Mouse (Mus musculus) spleen, adult 2 months (tissue): Measurements from ENCODE around the gene Srcin1. TPM values are rescaled to one million over a fixed set of nuclear protein-coding genes. Genes with fewer than 3 reads are reported as not detected.

Experiments used
- DNase-seq, 2 experiments: peaks; one replicate each; pipeline versions ENCODE4 v3.0.0 to v3.0.0-alpha.2; 2012 to 2021; ENCODE audit warnings: low spot score in 2 of 2, low read depth in 1 of 2
- H3K27ac ChIP-seq: fragments of 200-500 bp; 2 replicates; pipeline ENCODE4 v1.5.1; 2012; ENCODE audit warnings: low read length, inconsistent platforms; ENCODE audit not compliant: insufficient read depth
- H3K27me3 ChIP-seq: fragments of 200-500 bp; 2 replicates; pipeline ENCODE4 v1.6.1; 2012; ENCODE audit warnings: mild to moderate bottlenecking, moderate library complexity, low read length, inconsistent platforms; ENCODE audit not compliant: control insufficient read depth, insufficient read depth
- H3K36me3 ChIP-seq: fragments of 200-500 bp; 2 replicates; pipeline ENCODE4 v1.6.1; 2012; ENCODE audit warnings: mild to moderate bottlenecking, low read length, inconsistent platforms; ENCODE audit not compliant: control insufficient read depth, insufficient read depth
- H3K4me1 ChIP-seq: fragments of 200-500 bp; 2 replicates; pipeline ENCODE4 v1.6.1; 2011; ENCODE audit warnings: inconsistent platforms; ENCODE audit not compliant: control insufficient read depth, insufficient read depth, insufficient read length
- H3K4me3 ChIP-seq: fragments of 200-500 bp; 2 replicates; pipeline ENCODE4 v1.5.1; 2011; ENCODE audit warnings: mild to moderate bottlenecking, inconsistent platforms; ENCODE audit not compliant: insufficient read depth, insufficient read length; ENCODE audit errors: extremely low read depth
- CTCF ChIP-seq: fragments of 200-500 bp; IDR thresholded peaks from 2 replicates; pipeline ENCODE4 v1.5.1; 2011; ENCODE audit warnings: mild to moderate bottlenecking, inconsistent platforms; ENCODE audit not compliant: insufficient read depth, insufficient read length, insufficient replicate concordance; ENCODE audit errors: extremely low read depth
- POLR2A ChIP-seq: fragments of 200-500 bp; IDR thresholded peaks from 2 replicates; pipeline ENCODE4 v1.6.1; 2011; ENCODE audit warnings: low read depth, low read length, inconsistent platforms
- WGBS: fragments of 180-500 bp; shearing (Covaris S2); methylation state at CpG from one replicate; pipeline ENCODE4 v1.1.7; 2018; 5-methylcytosine and 5-hydroxymethylcytosine counted together
- polyA plus RNA-seq: library from polyadenylated mRNA; depleted of rRNA; stranded (reverse); fragments of >200 nt; gene quantifications from 2 replicates; pipeline ENCODE4 v1.2.3, GENCODE M21; 2012

Gene Srcin1
- polyA plus RNA-seq, 1 experiment = 0.13 TPM

DNA sequence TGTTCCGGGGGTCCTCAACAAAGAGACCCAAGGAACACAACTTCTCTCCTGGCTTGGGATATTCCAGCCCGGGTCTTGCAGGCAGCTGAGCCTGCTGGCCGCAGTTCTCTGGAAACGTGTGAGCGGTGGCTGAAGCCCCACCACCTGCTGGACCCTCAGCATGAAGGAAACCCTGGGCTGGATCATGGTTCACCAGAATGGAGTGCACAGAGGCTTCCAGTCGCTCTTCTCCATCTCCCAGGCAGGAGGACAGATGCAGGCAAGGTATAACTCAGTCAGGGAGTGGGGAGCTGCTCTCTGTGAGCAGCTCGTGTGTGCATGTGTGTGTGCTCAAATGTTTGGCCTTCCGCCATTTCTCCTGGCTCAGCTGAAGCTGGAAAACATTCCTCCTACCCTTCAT, 7.3 kb downstream of the Srcin1 start:
- Histone ChIP-seq H3K4me3 (no peak overlapping the region), H3K4me1 (no peaks in the 10 kb centered on the region), H3K27me3 (peaks cover 15% of the 10 kb centered on the region), H3K27ac (no peak overlapping the region), H3K36me3 (no peaks in the 10 kb centered on the region)
- DNase-seq = no peak
- no peak for TF ChIP-seq CTCF
- no peak for TF ChIP-seq POLR2A
- 11% methylated on average over 8 of the region's 8 CpGs for WGBS

DNA sequence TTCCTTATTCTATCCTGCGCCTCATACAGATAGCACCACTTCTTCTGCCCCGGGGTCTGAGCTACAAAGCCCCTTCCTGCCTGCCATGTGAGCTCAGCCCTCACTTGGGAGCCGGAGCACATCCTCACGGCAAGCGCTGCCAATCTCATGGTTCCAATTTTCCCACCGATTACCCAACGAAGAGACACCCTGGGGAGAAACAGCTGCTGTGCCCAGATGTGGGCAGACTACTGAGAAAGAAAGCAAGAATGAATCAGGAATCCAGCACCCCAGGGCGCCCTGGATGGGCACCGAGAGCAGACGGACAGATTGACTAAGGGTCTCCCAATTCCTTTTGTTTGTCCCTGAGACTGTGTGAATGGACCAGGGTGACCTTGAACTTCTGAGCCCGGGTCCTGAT, 8.5 kb downstream of the Srcin1 start:
- no peak for DNase-seq
- Histone ChIP-seq H3K27me3 (peaks cover 13% of the 10 kb centered on the region), H3K4me1 (no peaks in the 10 kb centered on the region), H3K27ac (no peak overlapping the region), H3K36me3 (no peaks in the 10 kb centered on the region), H3K4me3 (no peak overlapping the region)
- TF ChIP-seq CTCF (no peak), POLR2A (no peak)
- WGBS = 28% methylated on average over 11 of the region's 11 CpGs

DNA sequence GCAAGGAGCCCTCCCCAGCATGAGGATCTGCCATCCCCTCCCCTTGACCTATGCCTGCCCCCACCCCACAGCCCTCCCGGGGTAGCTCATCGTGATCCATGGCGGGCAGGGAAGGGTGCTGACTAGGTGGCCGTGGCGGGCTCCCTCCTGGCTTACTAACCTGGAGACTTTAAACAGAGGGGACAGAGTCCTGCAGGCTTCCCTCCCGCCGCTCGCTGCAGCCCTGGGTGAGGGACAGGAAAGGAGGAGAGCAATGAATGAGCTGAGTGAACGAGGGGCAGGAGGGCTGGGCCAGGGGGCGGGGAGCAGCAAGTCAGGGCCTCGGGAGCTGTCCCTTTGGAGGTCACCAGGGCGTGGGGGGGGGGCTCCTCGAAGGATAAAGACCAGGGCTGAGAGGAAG, 9.4 kb downstream of the Srcin1 start:
- WGBS = 11% methylated on average over 13 of the region's 13 CpGs
- Histone ChIP-seq H3K4me3 (no peak overlapping the region), H3K27ac (no peak overlapping the region), H3K36me3 (no peaks in the 10 kb centered on the region), H3K4me1 (no peaks in the 10 kb centered on the region), H3K27me3 (peaks cover 13% of the 10 kb centered on the region)
- TF ChIP-seq CTCF = no peak
- no peak for TF ChIP-seq POLR2A
- DNase-seq = no peak

DNA sequence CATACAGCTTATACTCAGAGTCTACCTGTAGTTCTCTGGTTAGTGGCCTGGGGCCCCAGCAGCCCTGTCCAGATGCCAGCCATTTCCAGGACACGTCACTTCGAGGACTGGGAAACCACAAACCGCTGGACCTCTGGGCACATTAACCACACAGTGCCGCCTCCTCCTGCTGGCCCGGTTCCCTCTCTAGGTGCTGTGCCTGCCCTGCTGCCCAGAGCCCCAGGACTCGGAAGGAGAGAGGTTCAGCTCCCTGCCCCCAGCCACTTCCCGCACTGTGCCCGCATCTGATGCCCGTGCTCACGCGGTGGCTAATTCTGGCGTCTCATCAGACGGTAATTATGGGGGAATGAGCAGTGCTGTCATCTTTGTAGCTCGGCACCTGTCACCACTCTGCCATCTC, 12.3 kb downstream of the Srcin1 start:
- Histone ChIP-seq H3K27me3 (peaks cover 11% of the 10 kb centered on the region), H3K27ac (no peak overlapping the region), H3K4me3 (no peak overlapping the region), H3K4me1 (no peaks in the 10 kb centered on the region), H3K36me3 (no peaks in the 10 kb centered on the region)
- 6% methylated on average over 14 of the region's 14 CpGs for WGBS
- TF ChIP-seq POLR2A (no peak), CTCF (no peak)
- DNase-seq = no peak

DNA sequence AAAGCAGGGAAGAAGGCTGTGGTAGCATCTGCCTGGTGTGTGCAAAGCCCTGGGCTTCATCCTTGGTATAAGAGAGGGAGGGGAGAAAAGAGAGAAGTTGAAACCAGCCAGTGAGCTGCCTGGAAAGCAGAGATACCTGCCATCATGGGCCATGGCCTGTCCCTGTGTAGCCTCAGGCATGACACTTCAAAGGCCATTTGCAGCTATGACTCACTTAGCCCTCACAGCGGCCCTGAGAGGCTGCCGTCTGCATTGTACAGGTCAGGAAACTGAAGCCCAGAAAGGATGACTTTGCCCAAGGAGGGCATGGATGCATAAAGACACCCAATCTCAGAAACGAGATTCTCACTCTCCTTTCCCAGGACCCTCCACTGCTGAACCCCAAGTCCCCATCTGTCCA, 13.4 kb downstream of the Srcin1 start:
- TF ChIP-seq POLR2A (no peak), CTCF (no peak)
- Histone ChIP-seq H3K27ac (no peak overlapping the region), H3K27me3 (peaks cover 11% of the 10 kb centered on the region), H3K4me3 (no peak overlapping the region), H3K4me1 (no peaks in the 10 kb centered on the region), H3K36me3 (no peaks in the 10 kb centered on the region)
- WGBS = 65% methylated on average over 3 of the region's 3 CpGs
- DNase-seq = no peak

DNA sequence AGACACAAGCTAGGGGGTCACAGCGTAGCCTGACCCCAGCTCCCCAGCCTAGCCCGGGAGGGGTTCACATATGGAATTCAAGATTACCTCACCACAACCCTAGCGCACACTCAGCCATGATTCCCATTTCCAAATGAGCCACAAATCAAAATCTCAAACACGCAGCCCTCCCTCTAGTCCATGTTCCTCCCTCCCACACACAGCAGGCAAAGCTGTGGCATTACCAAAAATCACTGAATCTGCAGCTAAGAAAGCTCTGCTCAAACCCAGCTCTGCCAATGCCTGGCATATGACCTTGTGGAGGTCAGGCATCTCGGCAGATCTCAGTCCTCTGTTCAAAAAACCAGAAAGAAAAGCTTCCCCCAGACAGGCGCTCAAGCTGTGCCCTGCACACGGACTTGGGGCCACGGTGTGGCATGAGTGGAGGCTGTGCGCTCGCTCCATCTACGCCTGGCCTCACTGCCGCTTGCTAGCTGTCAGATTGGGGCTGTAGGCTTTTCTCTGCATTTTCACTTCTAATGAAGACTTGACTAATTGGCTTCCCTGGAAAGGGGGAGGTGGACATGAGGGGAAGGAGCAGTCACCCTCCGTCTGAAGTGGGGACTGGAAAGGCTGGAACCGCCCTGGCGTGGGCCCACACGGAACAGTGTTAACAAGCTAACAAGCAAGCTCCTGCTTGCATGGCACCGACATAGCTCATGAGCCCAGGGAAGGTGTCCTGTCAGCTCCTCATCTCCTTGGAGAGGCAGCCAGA, 15.6 kb downstream of the Srcin1 start:
- no peak overlapping the region for H3K27ac ChIP-seq
- 75% methylated on average over 17 of the region's 17 CpGs for WGBS
- TF ChIP-seq POLR2A (no peak), CTCF (no peak)
- no peaks in the 10 kb centered on the region for H3K27me3 ChIP-seq
- no peak for DNase-seq
- H3K36me3 ChIP-seq = no peaks in the 10 kb centered on the region
- H3K4me3 ChIP-seq = no peak overlapping the region
- no peaks in the 10 kb centered on the region for H3K4me1 ChIP-seq

DNA sequence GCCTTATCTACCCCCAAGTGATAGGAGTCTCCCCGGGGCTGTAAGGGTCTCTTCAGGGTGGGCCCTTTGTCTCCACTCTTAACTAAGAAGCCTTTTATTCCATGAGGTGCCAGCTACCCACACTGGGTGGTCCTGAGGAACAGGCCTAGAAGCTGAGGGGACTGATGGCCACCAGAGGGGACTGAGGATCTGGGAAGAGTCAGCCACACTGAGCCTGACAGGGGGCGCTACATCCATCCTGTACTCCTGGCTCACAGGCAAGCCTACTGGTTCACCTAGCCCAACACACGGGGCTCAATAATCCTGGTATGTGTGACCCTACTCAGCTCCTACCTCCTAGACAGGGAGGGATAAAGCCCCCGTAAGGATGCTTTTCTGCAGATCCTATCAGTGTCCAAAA, 16.4 kb downstream of the Srcin1 start:
- no peaks in the 10 kb centered on the region for H3K4me1 ChIP-seq
- no peaks in the 10 kb centered on the region for H3K36me3 ChIP-seq
- no peaks in the 10 kb centered on the region for H3K27me3 ChIP-seq
- H3K27ac ChIP-seq = no peak overlapping the region
- WGBS = 68% methylated on average over 4 of the region's 4 CpGs
- H3K4me3 ChIP-seq = no peak overlapping the region
- TF ChIP-seq POLR2A (no peak), CTCF (no peak)
- no peak for DNase-seq
